Mouse (Mus musculus): ENCODE results near the gene Bag6. TPM values are rescaled to one million over a fixed set of nuclear protein-coding genes. Genes with fewer than 3 reads are reported as not detected.

The Bag6 gene
- polyA plus RNA-seq, 1 experiment = 202 TPM

- Histone ChIP-seq H3ac (ENCODE audit: control insufficient read depth, insufficient read length, low read depth) (no peak overlapping the region), H3K27me3 (ENCODE audit: control insufficient read depth, insufficient read depth, insufficient read length) (no peaks in the 10 kb centered on the region), H3K79me2 (ENCODE audit: control insufficient read depth, insufficient read depth) (peaks cover 54% of the 10 kb centered on the region), H3K79me3 (ENCODE audit: low read depth) (peaks cover 46% of the 10 kb centered on the region), H3K36me3 (ENCODE audit: control insufficient read depth, insufficient read depth) (peaks cover 69% of the 10 kb centered on the region), H3K4me3 (ENCODE audit: insufficient read depth, poor library complexity, severe bottlenecking) (no peak overlapping the region)
- TF ChIP-seq USF1 (IDR thresholded peaks at IDR 0.05; ENCODE audit: low read depth) (no peak), FOSL1 (IDR thresholded peaks at IDR 0.05; ENCODE audit: insufficient read depth, low read length, poor library complexity, severe bottlenecking) (no peak), CTCF (IDR thresholded peaks at IDR 0.05; ENCODE audit: control insufficient read depth, insufficient read depth, insufficient read length) (no peak), MYOD1 (IDR thresholded peaks at IDR 0.05; ENCODE audit: control insufficient read depth, insufficient read length, low read depth) (no peak), MAX (IDR thresholded peaks at IDR 0.05) (no peak), CEBPB (IDR thresholded peaks at IDR 0.05; ENCODE audit: low read depth) (no peak)
Measured at GRCm38 (mm10) chr17:35140490-35140996, 5.6 kb downstream of the Bag6 start.

GRCm38 (mm10) chr17:35141971-35142370 is 7.0 kb downstream of the Bag6 start:
- H3K79me3 ChIP-seq (ENCODE audit: low read depth) = peaks cover 33% of the 10 kb centered on the region
- H3K27me3 ChIP-seq (ENCODE audit: control insufficient read depth, insufficient read depth, insufficient read length) = no peaks in the 10 kb centered on the region
- H3K4me3 ChIP-seq (ENCODE audit: insufficient read depth, poor library complexity, severe bottlenecking) = no peak overlapping the region
- TF ChIP-seq CEBPB (IDR thresholded peaks at IDR 0.05; ENCODE audit: low read depth) (no peak), MAX (IDR thresholded peaks at IDR 0.05) (no peak), MYOG (IDR thresholded peaks at IDR 0.05; ENCODE audit: control insufficient read depth, extremely low read depth, insufficient read length) (no peak), USF1 (IDR thresholded peaks at IDR 0.05; ENCODE audit: low read depth) (no peak), MYOD1 (IDR thresholded peaks at IDR 0.05; ENCODE audit: control insufficient read depth, insufficient read length, low read depth) (no peak), FOSL1 (IDR thresholded peaks at IDR 0.05; ENCODE audit: insufficient read depth, low read length, poor library complexity, severe bottlenecking) (no peak), CTCF (IDR thresholded peaks at IDR 0.05; ENCODE audit: control insufficient read depth, insufficient read depth, insufficient read length) (no peak)
- H3K36me3 ChIP-seq (ENCODE audit: control insufficient read depth, insufficient read depth) = peaks cover 84% of the 10 kb centered on the region
- H3ac ChIP-seq (ENCODE audit: control insufficient read depth, insufficient read length, low read depth) = no peak overlapping the region
- peaks cover 40% of the 10 kb centered on the region for H3K79me2 ChIP-seq (ENCODE audit: control insufficient read depth, insufficient read depth)

- TF ChIP-seq MYOD1 (IDR thresholded peaks at IDR 0.05; ENCODE audit: control insufficient read depth, insufficient read length, low read depth) = no peak
- TF ChIP-seq MAX (IDR thresholded peaks at IDR 0.05) = no peak
- no peak for TF ChIP-seq MYOG (IDR thresholded peaks at IDR 0.05; ENCODE audit: control insufficient read depth, extremely low read depth, insufficient read length)
- TF ChIP-seq FOSL1 (IDR thresholded peaks at IDR 0.05; ENCODE audit: insufficient read depth, low read length, poor library complexity, severe bottlenecking) = no peak
- TF ChIP-seq CEBPB (IDR thresholded peaks at IDR 0.05; ENCODE audit: low read depth) = no peak
- no peak for TF ChIP-seq CTCF (IDR thresholded peaks at IDR 0.05; ENCODE audit: control insufficient read depth, insufficient read depth, insufficient read length)
- TF ChIP-seq USF1 (IDR thresholded peaks at IDR 0.05; ENCODE audit: low read depth) = no peak
- H3ac ChIP-seq (ENCODE audit: control insufficient read depth, insufficient read length, low read depth) = no peak overlapping the region
- H3K36me3 ChIP-seq (ENCODE audit: control insufficient read depth, insufficient read depth) = peaks cover 94% of the 10 kb centered on the region
- no peak overlapping the region for H3K4me3 ChIP-seq (ENCODE audit: insufficient read depth, poor library complexity, severe bottlenecking)
- no peaks in the 10 kb centered on the region for H3K27me3 ChIP-seq (ENCODE audit: control insufficient read depth, insufficient read depth, insufficient read length)
- H3K79me3 ChIP-seq (ENCODE audit: low read depth) = peaks cover 2% of the 10 kb centered on the region
- H3K79me2 ChIP-seq (ENCODE audit: control insufficient read depth, insufficient read depth) = no peaks in the 10 kb centered on the region
Measured at GRCm38 (mm10) chr17:35146139-35146538, 11.2 kb downstream of the Bag6 start.

- H3K79me3 ChIP-seq (ENCODE audit: low read depth) = peaks cover 2% of the 10 kb centered on the region
- H3K36me3 ChIP-seq (ENCODE audit: control insufficient read depth, insufficient read depth) = peaks cover 94% of the 10 kb centered on the region
- no peak for TF ChIP-seq CEBPB (IDR thresholded peaks at IDR 0.05; ENCODE audit: low read depth)
- no peak for TF ChIP-seq MYOD1 (IDR thresholded peaks at IDR 0.05; ENCODE audit: control insufficient read depth, insufficient read length, low read depth)
- TF ChIP-seq CTCF (IDR thresholded peaks at IDR 0.05; ENCODE audit: control insufficient read depth, insufficient read depth, insufficient read length) = no peak
- TF ChIP-seq MYOG (IDR thresholded peaks at IDR 0.05; ENCODE audit: control insufficient read depth, extremely low read depth, insufficient read length) = no peak
- TF ChIP-seq MAX (IDR thresholded peaks at IDR 0.05) = no peak
- TF ChIP-seq FOSL1 (IDR thresholded peaks at IDR 0.05; ENCODE audit: insufficient read depth, low read length, poor library complexity, severe bottlenecking) = no peak
- H3ac ChIP-seq (ENCODE audit: control insufficient read depth, insufficient read length, low read depth) = no peak overlapping the region
- no peaks in the 10 kb centered on the region for H3K27me3 ChIP-seq (ENCODE audit: control insufficient read depth, insufficient read depth, insufficient read length)
- H3K4me3 ChIP-seq (ENCODE audit: insufficient read depth, poor library complexity, severe bottlenecking) = no peak overlapping the region
- peaks cover 5% of the 10 kb centered on the region for H3K79me2 ChIP-seq (ENCODE audit: control insufficient read depth, insufficient read depth)
Measured at GRCm38 (mm10) chr17:35147348-35147747, 12.4 kb downstream of the Bag6 start.

GRCm38 (mm10) chr17:35147922-35148639 is 13.1 kb downstream of the Bag6 start:
- Histone ChIP-seq H3K27me3 (ENCODE audit: control insufficient read depth, insufficient read depth, insufficient read length) (no peaks in the 10 kb centered on the region), H3K36me3 (ENCODE audit: control insufficient read depth, insufficient read depth) (peaks cover 94% of the 10 kb centered on the region)
- TF ChIP-seq MAX (IDR thresholded peaks at IDR 0.05) = no peak
- TF ChIP-seq MYOG (IDR thresholded peaks at IDR 0.05; ENCODE audit: control insufficient read depth, extremely low read depth, insufficient read length) = no peak
- no peak for TF ChIP-seq USF1 (IDR thresholded peaks at IDR 0.05; ENCODE audit: low read depth)
- no peak for TF ChIP-seq CEBPB (IDR thresholded peaks at IDR 0.05; ENCODE audit: low read depth)
- TF ChIP-seq FOSL1 (IDR thresholded peaks at IDR 0.05; ENCODE audit: insufficient read depth, low read length, poor library complexity, severe bottlenecking) = no peak
- no peak for TF ChIP-seq CTCF (IDR thresholded peaks at IDR 0.05; ENCODE audit: control insufficient read depth, insufficient read depth, insufficient read length)
- TF ChIP-seq MYOD1 (IDR thresholded peaks at IDR 0.05; ENCODE audit: control insufficient read depth, insufficient read length, low read depth) = no peak

More at GRCm38 (mm10) chr17:35147922-35148639, 13.1 kb downstream of the Bag6 start:
- peaks cover 12% of the 10 kb centered on the region for H3K79me2 ChIP-seq (ENCODE audit: control insufficient read depth, insufficient read depth)
- H3K4me3 ChIP-seq (ENCODE audit: insufficient read depth, poor library complexity, severe bottlenecking) = no peak overlapping the region
- H3K79me3 ChIP-seq (ENCODE audit: low read depth) = peaks cover 3% of the 10 kb centered on the region
- no peak overlapping the region for H3ac ChIP-seq (ENCODE audit: control insufficient read depth, insufficient read length, low read depth)
